Mouse (Mus musculus): ENCODE measurements around the gene Extl1. TPM values are rescaled to one million over a fixed set of nuclear protein-coding genes. Genes with fewer than 3 reads are reported as not detected.

Gene Extl1
- polyA plus RNA-seq, 1 experiment = 49.2 TPM

- no peak for TF ChIP-seq POLR2A (IDR thresholded peaks at IDR 0.05; ENCODE audit: extremely low read depth, insufficient read depth, low read length)
- TF ChIP-seq CTCF (IDR thresholded peaks at IDR 0.05; ENCODE audit: extremely low read depth, insufficient read depth, low read length) = no peak
- Histone ChIP-seq H3K4me3 (ENCODE audit: insufficient read depth, low read length) (no peak overlapping the region), H3K4me1 (ENCODE audit: control insufficient read depth, insufficient read depth, low read length) (no peaks in the 10 kb centered on the region), H3K27ac (ENCODE audit: insufficient read depth, low read length) (no peak overlapping the region)
These were observed 73.0 kb downstream of the Extl1 start for GRCm38 (mm10) chr4:134310656-134311055.

GRCm38 (mm10) chr4:134310106-134310505 lies 73.5 kb downstream of the Extl1 start:
- Histone ChIP-seq H3K27ac (ENCODE audit: insufficient read depth, low read length) (no peak overlapping the region), H3K4me1 (ENCODE audit: control insufficient read depth, insufficient read depth, low read length) (no peaks in the 10 kb centered on the region), H3K4me3 (ENCODE audit: insufficient read depth, low read length) (no peak overlapping the region)
- no peak for TF ChIP-seq CTCF (IDR thresholded peaks at IDR 0.05; ENCODE audit: extremely low read depth, insufficient read depth, low read length)
- TF ChIP-seq POLR2A (IDR thresholded peaks at IDR 0.05; ENCODE audit: extremely low read depth, insufficient read depth, low read length) = no peak

GRCm38 (mm10) chr4:134307367-134308072 lies 76.1 kb downstream of the Extl1 start:
- no peak for TF ChIP-seq CTCF (IDR thresholded peaks at IDR 0.05; ENCODE audit: extremely low read depth, insufficient read depth, low read length)
- no peak for TF ChIP-seq POLR2A (IDR thresholded peaks at IDR 0.05; ENCODE audit: extremely low read depth, insufficient read depth, low read length)
- H3K27ac ChIP-seq (ENCODE audit: insufficient read depth, low read length) = no peak overlapping the region
- no peaks in the 10 kb centered on the region for H3K4me1 ChIP-seq (ENCODE audit: control insufficient read depth, insufficient read depth, low read length)
- no peak overlapping the region for H3K4me3 ChIP-seq (ENCODE audit: insufficient read depth, low read length)

GRCm38 (mm10) chr4:134306963-134307362 lies 76.7 kb downstream of the Extl1 start:
- Histone ChIP-seq H3K4me1 (ENCODE audit: control insufficient read depth, insufficient read depth, low read length) (no peaks in the 10 kb centered on the region), H3K27ac (ENCODE audit: insufficient read depth, low read length) (no peak overlapping the region), H3K4me3 (ENCODE audit: insufficient read depth, low read length) (no peak overlapping the region)
- TF ChIP-seq POLR2A (IDR thresholded peaks at IDR 0.05; ENCODE audit: extremely low read depth, insufficient read depth, low read length) (no peak), CTCF (IDR thresholded peaks at IDR 0.05; ENCODE audit: extremely low read depth, insufficient read depth, low read length) (no peak)

Other genes starting within 250 kb of the Extl1 start
- 16.0 and 22.2 TPM in 2 replicates for gene Cep85, start 196.7 kb downstream of the Extl1 start, polyA plus RNA-seq (2012; rRNA removed)
- not detected in 2 replicates for gene Gm7534, start 180.8 kb downstream of the Extl1 start, polyA plus RNA-seq (2012; rRNA removed)
- gene Catsper4, start 156.5 kb downstream of the Extl1 start, polyA plus RNA-seq (2012; rRNA removed) = 0.08 TPM in 1 of 2 replicates, not detected in the other
- 0.35 and 0.68 TPM in 2 replicates for gene Cnksr1, start 145.5 kb downstream of the Extl1 start, polyA plus RNA-seq (2012; rRNA removed)
- gene E130218I03Rik, start 140.2 kb downstream of the Extl1 start, polyA plus RNA-seq (2012; rRNA removed) = not detected in 2 replicates
- 12.0 and 13.5 TPM in 2 replicates for gene Zfp593, start 138.3 kb downstream of the Extl1 start, polyA plus RNA-seq (2012; rRNA removed)
- gene Gm30191, start 136.9 kb downstream of the Extl1 start, polyA plus RNA-seq (2012; rRNA removed) = not detected in 2 replicates
- gene Grrp1, start 129.7 kb downstream of the Extl1 start, polyA plus RNA-seq (2012; rRNA removed) = 7.7 and 8.5 TPM in 2 replicates
- 8.9 and 9.1 TPM in 2 replicates for gene Pdik1l, start 96.0 kb downstream of the Extl1 start, polyA plus RNA-seq (2012; rRNA removed)
- 0.17 and 0.19 TPM in 2 replicates for gene Trim63, start 68.7 kb downstream of the Extl1 start, polyA plus RNA-seq (2012; rRNA removed)
- gene Slc30a2, start 40.7 kb downstream of the Extl1 start, polyA plus RNA-seq (2012; rRNA removed) = 0.02 and 0.06 TPM in 2 replicates
- gene Pafah2, start 12.5 kb upstream of the Extl1 start, polyA plus RNA-seq (2012; rRNA removed) = 8.9 and 9.3 TPM in 2 replicates
- gene Stmn1, start 84.5 kb upstream of the Extl1 start, polyA plus RNA-seq (2012; rRNA removed) = 901 and 956 TPM in 2 replicates
- 78.7 and 81.5 TPM in 2 replicates for gene Paqr7, start 112.8 kb upstream of the Extl1 start, polyA plus RNA-seq (2012; rRNA removed)
- 0.23 and 0.31 TPM in 2 replicates for gene Aunip, start 127.1 kb upstream of the Extl1 start, polyA plus RNA-seq (2012; rRNA removed)
- 111 and 118 TPM in 2 replicates for gene Mtfr1l, start 151.5 kb upstream of the Extl1 start, polyA plus RNA-seq (2012; rRNA removed)
- gene Selenon, start 168.3 kb upstream of the Extl1 start, polyA plus RNA-seq (2012; rRNA removed) = 19.0 and 20.4 TPM in 2 replicates